Mouse (Mus musculus) ZHBTc4 (cell line): ENCODE results near the gene Slc35b2.

Source experiments
- DNase-seq: peaks from one replicate; pipeline ENCODE4 v3.0.0-alpha.2; 2011; ENCODE audit warnings: low read depth, low spot score

Gene Slc35b2

DNA sequence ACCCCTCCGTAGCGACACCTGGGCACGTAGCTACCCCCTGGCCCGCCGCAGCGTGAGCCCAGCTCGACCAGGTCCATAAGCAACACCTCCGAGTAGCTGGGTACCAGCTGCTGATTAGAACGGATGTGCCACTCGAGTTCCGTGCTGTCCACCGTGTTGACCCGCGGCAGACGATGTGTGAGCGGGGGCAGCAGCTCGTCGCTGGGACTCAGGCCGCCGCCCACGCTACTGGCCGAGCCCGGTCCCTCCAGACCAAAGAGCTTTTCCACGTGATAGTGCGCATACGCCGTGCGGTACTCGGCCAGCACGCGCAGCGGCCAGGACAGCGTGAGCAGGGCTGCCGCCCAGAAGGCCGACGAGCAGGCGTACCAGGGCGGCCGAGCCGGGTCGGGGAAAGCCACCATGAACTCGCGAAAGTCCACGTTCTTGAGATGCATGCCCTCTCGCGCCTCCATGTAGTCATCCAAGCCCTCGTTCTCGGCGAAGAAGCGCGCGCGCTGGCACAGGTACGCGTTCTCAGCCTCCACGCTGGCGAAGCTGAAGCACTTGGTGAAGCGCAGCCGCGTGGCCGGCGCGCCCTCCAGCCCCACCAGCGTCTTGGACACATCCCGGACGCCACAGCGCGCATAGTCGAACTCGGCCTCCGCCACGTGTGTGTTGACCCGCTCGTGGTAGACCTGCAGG is 18.3 kb upstream of the Slc35b2 start:
- peak; percentile 67 for DNase-seq

DNA sequence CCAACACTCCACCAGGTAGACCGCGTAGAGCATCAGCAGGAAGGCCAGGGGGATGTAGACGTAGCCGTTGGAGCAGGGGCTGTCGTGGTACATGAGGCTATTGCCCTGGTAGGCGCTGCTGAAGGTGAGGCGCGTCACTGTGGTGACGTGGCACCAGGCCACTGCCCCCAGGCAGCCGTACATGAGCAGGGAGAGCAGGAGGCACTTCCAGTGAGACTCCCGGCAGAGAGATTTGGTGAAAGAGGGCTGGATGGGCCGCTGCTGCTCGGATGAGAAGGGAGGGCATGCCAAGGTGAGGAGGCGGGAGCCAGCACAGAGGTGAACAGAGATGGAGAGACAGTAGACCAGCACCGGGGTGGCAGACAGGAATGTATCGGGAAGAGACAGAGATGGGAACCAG is 16.7 kb upstream of the Slc35b2 start:
- peak; percentile 23 for DNase-seq

DNA sequence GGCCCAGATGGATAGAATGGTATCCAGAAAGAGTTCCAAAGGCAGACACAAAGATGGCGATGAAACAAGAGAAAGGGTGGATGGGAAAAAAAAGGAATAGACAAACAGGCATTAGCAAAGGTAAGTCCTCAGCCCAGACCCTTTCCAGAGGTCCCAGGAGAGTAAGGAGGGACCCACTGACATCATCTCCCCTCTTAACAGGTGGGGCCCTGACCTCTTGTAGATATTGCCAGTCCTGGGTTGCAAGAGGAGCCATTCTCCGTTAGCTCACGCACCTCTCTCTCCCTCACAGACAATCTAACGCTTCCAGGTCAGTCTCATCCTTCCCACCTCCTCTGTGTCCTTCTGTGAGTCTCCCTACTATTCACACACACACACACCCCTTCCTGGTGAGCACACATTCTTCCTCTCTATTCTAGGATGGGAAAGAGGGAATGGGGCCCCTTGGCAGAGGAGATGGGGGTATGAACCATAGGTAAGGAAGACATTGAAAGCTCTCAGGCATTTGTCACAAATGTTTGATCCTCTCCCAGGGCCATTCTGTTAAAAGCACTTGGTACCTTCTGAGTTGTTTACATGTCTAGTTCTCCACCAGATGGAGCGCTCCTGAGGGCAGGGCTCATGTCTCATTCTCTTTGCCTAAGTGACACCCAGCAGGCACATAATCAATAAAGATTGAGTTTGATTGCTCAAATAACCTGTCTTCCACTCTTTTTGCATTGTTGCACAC is 16.0 kb upstream of the Slc35b2 start:
- DNase-seq: no peak

DNA sequence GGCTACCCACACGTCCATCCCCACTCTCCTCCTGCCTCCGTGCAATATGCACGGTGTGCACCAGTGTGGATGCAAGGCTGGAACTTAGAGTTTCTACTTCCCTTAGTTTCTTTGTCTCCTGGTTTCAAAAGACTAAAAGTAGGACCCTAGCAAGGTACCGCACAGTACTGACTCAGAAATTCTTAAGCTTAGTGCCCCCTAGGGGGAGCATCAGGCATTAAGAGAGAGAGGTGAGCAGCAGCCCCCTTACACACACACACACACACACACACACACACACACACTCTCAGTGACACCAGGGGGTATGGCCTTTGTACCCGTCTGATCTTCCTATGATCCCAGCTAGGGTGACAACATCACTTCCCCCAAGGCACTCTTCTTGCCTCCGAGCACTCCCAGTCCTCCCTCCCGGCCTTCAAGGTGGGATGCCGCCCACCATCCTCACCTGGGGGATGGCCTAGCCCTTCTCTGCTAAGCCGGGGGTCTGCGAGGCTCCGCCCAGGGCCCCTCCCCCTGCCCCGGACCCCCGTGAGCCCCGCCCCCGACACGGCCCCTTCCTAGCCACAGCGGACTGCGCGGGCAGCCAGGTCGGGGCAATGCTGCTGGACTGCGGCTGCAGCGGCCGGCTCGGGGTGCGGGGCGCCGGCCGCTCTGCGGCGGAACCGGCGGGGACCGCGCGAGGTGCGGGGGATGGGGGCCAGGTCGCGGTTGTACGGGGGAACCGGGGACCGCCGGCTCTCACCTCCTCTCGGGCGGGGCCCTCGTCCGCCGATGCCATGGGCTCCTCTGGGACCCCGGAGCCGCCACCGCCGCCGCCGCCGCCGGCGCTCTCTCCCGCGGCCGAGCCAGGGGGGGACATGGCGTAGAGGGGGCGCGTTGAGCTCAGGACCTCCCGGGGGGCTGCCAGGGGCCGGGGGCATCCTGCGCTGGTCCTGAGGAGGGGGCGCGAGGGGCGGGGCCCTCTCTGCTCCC is 14.8 kb upstream of the Slc35b2 start:
- peak; percentile 88 for DNase-seq

DNA sequence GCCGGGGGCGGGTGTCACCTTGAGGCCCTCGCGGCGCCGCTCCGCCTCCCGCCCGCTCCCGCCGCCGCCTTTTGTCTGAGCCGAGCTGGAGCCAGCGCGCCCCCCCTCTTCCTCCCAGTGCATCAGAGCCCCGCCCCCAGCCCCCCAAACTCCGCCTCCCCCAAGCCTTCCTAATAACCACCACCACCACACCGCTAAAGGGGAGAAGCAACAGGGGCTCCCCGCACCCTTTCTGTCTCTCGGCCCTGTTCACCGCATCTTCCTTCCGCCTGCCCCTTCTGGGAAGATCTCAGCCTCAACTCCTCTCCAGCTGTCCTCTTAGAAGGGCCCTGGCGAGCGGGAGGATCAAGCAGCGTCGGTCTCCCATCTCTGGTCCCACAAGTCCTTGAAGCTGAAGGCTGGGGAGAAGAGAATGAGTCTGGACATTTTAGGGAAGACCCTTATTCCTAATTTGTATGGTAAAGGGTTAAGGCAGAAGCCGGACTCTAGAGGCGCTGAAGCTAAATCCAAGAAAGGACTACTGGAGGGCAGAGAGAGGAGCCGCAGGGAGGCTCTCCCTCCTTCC is 14.0 kb upstream of the Slc35b2 start, which contains the start of gene Tmem151b:
TSS of gene Tmem151b (minus strand) at position 61 of the 565 bp plus-strand sequence.
- DNase-seq: peak; percentile 45

DNA sequence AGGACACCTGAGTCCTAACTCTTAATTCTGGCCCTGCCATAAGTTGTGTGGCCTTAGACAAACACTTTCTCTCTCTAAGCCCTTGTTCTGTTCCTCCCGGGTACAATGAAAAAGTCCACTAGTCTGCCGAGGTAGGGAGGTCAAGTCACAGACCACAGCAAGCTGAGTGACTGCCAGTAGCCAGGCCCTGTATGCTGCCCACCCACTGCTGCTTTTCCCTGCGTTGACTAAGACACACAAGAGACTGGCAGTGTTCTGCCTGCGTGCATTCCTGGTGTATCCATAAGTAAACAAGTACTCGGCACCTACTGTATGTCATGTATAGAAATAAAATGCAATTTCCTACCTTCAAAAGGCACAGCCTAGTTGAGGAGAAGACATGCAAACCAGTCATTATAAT is 13.4 kb upstream of the Slc35b2 start:
- DNase-seq: no peak

DNA sequence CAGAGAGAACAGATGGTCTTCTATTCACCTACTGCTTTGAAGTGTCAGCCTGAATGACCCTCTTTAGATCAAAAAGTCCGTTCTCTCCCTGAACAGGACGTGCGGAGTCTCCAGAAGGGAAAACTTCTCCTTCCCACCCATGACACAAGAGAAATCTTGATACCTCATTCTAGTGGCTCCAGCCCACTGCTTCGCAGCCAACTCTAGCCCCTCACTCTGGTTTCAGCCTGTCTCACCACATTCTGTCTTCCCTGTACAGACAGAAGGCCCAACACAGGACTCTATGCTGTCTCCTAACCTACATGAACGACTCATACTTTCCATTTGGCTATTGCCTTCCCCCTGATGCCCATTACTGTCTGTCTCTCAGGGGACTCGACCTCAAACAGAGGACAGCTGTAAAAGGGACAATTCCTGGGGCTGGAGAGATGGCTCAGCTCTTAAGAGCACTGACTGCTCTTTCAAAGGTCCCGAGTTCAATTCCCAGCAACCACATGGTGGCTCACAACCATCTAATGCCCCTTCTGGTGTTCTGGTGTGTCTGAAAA is 12.4 kb upstream of the Slc35b2 start:
- DNase-seq: no peak

DNA sequence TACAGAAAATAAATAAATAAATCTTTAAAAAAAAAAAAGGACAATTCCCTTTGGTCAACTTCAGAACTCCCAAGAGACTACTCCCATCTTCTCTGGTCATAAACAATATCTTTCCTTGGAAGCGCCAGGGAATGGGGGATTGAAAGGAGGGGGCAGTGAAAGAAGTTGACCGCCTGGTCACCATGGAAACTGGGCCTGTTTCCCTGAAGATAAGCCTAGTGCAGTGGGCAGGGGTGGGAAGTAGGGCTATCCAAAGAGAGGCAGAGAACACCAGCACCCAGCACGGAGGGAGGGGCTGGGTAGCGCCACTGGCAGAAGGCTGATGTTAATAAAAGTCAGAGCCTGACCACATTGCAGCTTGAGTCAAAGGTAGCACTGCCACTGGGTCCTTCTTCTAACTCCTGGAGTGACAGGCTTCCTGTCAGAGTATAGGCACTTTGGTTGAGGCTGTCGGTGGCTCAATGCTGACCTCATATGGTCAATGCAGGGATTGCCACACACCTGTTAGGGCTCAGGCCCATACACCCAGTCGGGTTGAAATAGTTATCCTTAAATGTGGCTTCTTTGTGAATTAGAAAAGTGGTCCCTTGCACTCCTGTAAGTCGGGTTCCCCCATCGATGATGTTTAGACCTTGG is 11.7 kb upstream of the Slc35b2 start:
- peak; percentile 89 for DNase-seq

DNA sequence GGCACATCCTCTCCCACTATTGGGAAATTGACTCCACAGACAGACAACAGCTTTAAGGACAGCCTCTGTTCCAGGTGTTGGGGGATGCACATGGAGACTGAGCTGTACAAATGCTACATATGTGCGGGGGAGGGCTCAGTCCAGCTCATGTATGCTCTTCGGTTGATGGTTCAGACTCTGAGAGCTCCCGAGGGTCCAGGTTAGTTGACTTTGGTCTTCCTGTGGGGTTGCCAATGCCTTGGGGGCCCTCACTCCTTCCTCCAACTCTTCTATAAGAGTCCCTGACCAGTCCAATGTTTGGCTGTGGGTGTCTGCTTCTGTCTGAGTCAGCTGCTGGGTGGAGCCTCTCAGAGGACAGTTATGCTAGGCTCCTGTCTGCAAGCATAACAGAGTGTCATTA is 10.6 kb upstream of the Slc35b2 start:
- DNase-seq: no peak

DNA sequence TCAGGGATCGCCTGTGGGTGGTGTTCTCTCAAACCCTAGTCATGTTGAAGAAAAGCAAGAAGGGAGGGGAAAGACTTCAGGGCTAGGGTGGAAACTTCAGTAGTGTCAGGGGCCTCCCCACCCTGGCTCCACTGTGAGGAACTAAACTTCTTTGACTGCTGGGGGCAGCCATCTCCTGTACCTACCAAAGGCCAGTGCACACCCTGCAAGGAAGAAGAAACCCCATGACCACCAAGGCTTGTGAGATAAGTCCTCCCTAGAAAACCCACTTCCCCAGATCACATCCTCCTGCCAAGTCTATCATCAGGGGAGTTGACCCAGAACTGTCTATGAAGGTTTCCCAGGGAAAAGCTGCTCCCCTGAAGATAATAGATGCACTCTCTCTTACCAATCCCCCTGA is 9.3 kb upstream of the Slc35b2 start:
- no peak for DNase-seq

DNA sequence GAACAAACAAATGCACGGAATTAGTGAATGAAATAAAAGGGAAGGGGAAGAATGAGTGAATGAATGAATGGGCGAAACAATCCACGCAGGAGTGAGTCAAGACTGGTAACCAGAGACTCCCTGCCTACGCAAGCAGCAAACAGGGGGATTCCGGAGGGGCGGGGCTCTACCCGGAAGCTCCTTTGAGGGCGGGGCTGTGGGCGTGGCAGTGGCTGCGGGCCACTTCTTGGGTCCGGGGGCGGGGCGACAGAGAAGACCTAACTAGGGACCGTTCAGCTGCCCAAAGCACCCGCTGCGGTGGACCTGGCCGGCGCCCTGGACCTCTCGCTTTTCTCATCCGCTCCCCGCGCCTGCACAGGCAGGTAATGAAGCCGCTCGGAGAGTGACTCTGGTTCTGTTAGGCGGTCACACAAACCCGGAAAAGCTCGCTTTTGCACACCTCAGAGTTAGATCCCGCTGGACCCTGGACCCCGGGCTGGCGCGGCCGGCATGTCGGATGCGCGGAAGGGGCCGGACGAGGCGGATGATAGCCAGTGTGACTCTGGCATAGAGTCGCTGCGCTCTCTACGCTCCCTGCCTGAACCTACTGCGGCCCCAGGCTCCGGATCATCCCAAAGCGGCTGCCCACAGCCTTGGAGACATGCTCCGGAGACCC is 8.1 kb upstream of the Slc35b2 start, which contains the start of gene Nfkbie:
TSS of gene Nfkbie (plus strand) at position 252 of the 655 bp plus-strand sequence.
- peak; percentile 94 for DNase-seq

DNA sequence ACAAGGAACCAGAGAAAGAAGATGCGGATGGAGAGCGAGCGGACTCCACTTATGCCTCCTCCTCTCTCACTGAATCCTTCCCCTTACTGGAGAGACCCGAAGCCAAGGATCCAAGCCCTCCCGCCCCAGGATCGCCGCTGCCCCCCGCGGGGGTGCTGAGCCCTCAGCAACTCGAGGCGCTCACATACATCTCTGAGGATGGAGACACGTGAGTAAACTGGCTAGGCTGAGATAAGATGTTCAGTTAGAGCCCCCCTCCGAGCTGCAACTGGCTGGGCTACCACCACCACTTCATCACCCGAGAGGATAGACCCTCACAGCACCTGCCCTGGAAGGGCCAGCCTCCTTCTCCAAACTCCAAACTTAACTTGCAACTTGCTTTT is 7.6 kb upstream of the Slc35b2 start:
- no peak for DNase-seq

DNA sequence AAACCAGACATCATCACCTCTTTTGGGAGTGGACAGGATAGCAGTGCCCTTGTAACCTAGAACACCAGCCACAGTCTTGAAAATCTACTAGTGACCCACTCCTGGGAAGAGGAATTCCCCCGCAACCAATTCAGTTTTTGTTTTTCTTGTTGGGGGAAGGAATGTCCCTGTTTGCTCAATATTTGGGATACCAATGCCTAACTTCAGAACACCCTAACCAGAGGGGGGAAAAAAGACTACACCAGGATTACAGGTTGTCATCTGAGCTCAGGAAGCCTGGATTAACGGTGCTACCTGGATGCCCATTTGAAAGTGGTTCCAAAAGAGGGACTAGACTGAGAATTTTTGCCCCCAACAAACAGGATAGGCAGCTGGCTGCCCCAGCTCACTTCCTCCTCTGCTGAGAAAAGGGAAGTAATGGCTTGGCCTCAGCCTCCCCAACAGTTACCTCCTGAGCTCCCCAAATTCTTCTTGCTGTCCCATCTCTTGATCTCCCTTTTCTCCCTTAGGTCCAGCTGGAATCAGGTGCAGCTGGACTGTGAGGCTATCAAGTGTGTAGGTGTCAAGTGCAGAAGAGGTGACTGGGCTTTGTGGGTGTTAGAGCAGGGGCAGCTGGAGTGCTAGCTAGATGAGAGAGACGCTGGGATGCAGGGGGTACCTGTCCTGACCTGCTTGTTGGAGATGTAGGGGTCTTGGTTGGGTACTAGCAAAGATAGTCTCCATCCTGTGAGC is 7.0 kb upstream of the Slc35b2 start:
- no peak for DNase-seq

DNA sequence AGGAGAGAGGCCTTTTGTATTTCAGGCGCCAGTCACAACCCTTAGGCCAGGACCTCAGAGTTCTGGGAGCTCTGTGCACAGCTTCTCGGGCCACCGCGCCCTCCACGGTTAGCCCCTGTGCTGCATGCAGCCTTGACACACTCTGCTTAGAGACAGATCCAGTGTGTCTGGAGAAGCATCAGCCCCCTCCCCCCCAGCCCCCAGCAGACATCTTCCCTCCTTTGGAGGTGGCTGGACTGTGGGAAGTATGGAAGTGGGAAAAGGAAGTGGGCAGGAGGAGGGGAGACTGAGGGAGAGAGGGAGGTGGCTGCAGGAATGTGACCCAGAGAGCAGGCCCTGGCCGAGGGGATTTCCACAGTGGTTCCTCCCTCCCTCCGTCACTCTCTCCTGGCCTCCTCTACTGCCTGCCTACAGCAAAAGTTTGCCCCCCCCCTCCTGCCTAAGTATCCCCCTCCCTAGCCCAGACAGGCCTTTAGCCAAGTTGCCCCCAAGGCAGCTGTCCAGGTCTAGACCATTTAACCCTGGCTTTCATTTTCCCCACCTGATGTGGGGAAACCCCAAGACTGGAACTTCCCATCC is 6.3 kb upstream of the Slc35b2 start:
- DNase-seq: no peak

DNA sequence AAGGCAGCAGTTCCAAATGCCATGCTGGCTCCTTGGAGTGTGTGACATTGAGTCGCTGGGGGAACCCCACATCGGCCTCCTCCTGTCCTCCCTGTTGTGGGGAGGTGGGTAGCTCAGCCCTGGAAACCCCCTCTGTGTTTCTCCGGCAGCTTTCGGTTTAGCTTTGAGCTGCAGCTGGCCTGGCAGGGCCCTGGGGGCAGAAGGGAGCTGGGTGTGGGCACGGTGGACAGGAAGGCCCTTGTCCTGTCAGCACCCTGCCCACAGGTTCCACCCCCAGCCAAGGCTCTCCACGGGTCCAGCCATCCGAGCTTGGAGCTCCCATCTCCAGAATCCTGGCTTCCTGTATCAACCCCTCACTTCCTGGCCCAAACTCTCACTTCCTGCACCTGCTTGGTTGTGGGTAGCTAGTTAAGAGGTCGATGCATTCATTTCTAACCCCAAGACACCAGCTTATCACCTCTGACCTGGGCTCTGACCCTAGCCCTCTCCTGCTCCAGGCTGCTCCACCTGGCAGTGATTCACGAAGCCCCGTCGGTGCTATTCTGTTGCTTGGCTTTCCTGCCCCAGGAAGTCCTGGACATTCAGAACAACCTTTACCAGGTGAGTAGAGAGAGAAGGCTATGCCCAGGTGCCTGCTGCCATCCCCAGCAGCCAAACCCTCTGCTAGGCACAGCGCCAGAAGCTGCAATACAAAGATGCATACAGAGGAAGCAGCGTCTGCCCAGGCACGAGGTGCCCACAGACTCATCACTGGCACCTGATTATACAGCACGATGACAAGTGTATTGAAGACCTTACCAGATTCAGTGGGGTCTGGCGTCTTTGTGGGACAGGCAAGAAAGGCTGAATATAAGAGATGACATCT is 5.4 kb upstream of the Slc35b2 start:
- DNase-seq: no peak

DNA sequence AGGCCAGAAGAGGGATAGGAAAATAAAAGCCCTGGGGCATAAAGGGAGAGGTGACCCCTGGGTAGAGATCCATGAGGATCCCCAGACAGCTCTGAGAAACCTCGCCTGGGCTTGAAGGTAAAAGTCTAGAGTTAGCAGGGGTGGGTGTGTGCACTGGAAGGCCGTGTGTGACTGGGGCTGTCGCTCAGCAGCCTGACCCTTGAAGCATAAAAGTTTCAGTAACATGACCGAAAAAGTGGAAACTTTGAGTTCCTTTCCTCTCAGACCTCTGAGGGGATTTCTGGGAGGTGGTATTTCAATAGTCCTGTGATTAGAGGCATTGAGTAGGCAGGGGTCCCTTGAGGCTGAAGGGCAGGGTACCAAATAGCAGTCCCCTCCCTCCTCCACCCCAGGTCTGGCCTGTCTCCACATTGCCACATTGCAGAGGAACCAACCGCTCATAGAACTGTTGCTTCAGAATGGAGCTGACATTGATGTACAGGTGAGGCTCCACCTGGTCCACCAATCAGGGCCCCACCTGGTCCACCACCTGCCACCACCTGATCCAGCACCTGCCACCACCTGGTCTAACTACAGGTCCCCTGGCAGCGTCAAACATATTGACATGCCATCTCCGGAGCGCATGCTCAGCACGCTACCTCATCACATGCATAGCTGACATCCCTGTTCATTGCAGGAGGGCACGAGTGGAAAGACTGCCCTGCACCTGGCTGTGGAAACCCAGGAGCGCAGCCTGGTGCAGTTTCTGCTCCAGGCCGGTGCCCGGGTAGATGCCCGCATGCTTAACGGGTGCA is 3.7 kb upstream of the Slc35b2 start:
- DNase-seq: no peak

DNA sequence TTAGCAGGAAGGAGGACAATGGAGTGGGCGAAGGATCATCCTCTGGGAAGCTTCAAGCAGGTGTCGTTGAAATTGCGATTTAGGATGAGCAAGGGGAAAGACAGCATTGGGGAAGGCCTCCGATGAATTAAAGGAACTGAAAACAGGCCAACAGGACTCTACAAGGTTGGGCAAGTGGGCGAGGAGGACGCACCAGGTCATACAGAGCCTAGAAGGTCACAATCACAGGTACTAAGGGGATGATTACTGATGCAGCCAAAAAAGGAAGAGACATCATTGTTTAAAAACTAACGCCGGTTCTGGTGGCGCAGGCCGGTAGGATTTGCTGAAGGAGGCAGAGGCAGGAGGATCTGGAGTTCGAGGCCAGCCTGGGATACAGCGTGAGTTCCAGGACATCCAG is 458 bp upstream of the Slc35b2 start:
- DNase-seq: no peak
